Mouse (Mus musculus) embryonic facial prominence, embryonic 11.5 days (tissue): Measurements from ENCODE around the gene Tprn. TPM values are rescaled to one million over a fixed set of nuclear protein-coding genes. Genes with fewer than 3 reads are reported as not detected.

ENCODE experiments used
- polyA plus RNA-seq: library from polyadenylated mRNA; unstranded; fragments of >200 nt; fragmentation: Nextera tagmentation; extraction: Ambion mirVana; gene quantifications from 2 replicates; pipeline ENCODE4 v1.2.1, GENCODE M21; 2014

Gene Tprn
- polyA plus RNA-seq, 1 experiment from 2014 or later, result 4.3 TPM

Other genes with a start within 250 kb of the Tprn start
- gene Nsmf, start 208.3 kb upstream of the Tprn start, polyA plus RNA-seq, result 29.5 and 36.2 TPM in 2 replicates
- gene Entpd8, start 182.3 kb upstream of the Tprn start, polyA plus RNA-seq, result not detected in 2 replicates
- 0.13 TPM in 1 of 2 replicates, not detected in the other for gene Noxa1, start 167.5 kb upstream of the Tprn start, polyA plus RNA-seq
- 16.8 and 17.0 TPM in 2 replicates for gene Nrarp, start 81.9 kb upstream of the Tprn start, polyA plus RNA-seq
- gene Tor4a, start 65.7 kb upstream of the Tprn start, polyA plus RNA-seq, result 1.9 and 2.6 TPM in 2 replicates
- gene Nelfb, start 51.1 kb upstream of the Tprn start, polyA plus RNA-seq, result 90.5 and 92.2 TPM in 2 replicates
- gene Stpg3, start 48.0 kb upstream of the Tprn start, polyA plus RNA-seq, result not detected in 2 replicates
- gene Fam166a, start 43.9 kb upstream of the Tprn start, polyA plus RNA-seq, result 1.4 TPM in 1 of 2 replicates, not detected in the other
- 456 and 490 TPM in 2 replicates for gene Tubb4b, start 37.9 kb upstream of the Tprn start, polyA plus RNA-seq
- gene Slc34a3, start 28.3 kb upstream of the Tprn start, polyA plus RNA-seq, result not detected in 2 replicates
- gene Rnf224, start 25.8 kb upstream of the Tprn start, polyA plus RNA-seq, result not detected in 2 replicates
- 7.4 and 10.4 TPM in 2 replicates for gene Rnf208, start 20.4 kb upstream of the Tprn start, polyA plus RNA-seq
- gene Cysrt1, start 20.2 kb upstream of the Tprn start, polyA plus RNA-seq, result 0.50 TPM in 1 of 2 replicates, not detected in the other
- 3.3 and 4.2 TPM in 2 replicates for gene AL732309.1, start 15.8 kb upstream of the Tprn start, polyA plus RNA-seq
- 12.8 and 13.3 TPM in 2 replicates for gene Tmem203, start 7.2 kb upstream of the Tprn start, polyA plus RNA-seq
- gene Ssna1, start 9.8 kb downstream of the Tprn start, polyA plus RNA-seq, result 253 and 254 TPM in 2 replicates
- gene Anapc2, start 9.9 kb downstream of the Tprn start, polyA plus RNA-seq, result 111 and 113 TPM in 2 replicates
- gene Tmem210, start 25.5 kb downstream of the Tprn start, polyA plus RNA-seq, result not detected in 2 replicates
- gene Lrrc26, start 27.3 kb downstream of the Tprn start, polyA plus RNA-seq, result not detected in 2 replicates
- 1.6 TPM in 2 replicates for gene Grin1, start 56.6 kb downstream of the Tprn start, polyA plus RNA-seq
- 87.2 and 92.7 TPM in 2 replicates for gene Man1b1, start 69.7 kb downstream of the Tprn start, polyA plus RNA-seq
- 18.2 and 19.1 TPM in 2 replicates for gene Dpp7, start 93.7 kb downstream of the Tprn start, polyA plus RNA-seq
- gene Uap1l1, start 103.1 kb downstream of the Tprn start, polyA plus RNA-seq, result 5.2 and 8.9 TPM in 2 replicates
- 39.1 and 43.2 TPM in 2 replicates for gene Sapcd2, start 109.7 kb downstream of the Tprn start, polyA plus RNA-seq
- 0.10 and 0.28 TPM in 2 replicates for gene Entpd2, start 133.3 kb downstream of the Tprn start, polyA plus RNA-seq
- 26.8 and 38.0 TPM in 2 replicates for gene Npdc1, start 136.7 kb downstream of the Tprn start, polyA plus RNA-seq
- gene Fut7, start 160.6 kb downstream of the Tprn start, polyA plus RNA-seq, result not detected in 2 replicates
- 2.2 TPM in 2 replicates for gene Abca2, start 166.1 kb downstream of the Tprn start, polyA plus RNA-seq
- 0.71 TPM in 1 of 2 replicates, not detected in the other for gene Clic3, start 194.2 kb downstream of the Tprn start, polyA plus RNA-seq
- gene Paxx, start 198.5 kb downstream of the Tprn start, polyA plus RNA-seq, result 12.4 and 14.3 TPM in 2 replicates
- gene Ptgds, start 207.4 kb downstream of the Tprn start, polyA plus RNA-seq, result 0.26 and 0.28 TPM in 2 replicates
- not detected in 2 replicates for gene Lcn12, start 231.3 kb downstream of the Tprn start, polyA plus RNA-seq
- 51.1 and 56.4 TPM in 2 replicates for gene Fbxw5, start 238.1 kb downstream of the Tprn start, polyA plus RNA-seq
- 3.8 and 4.3 TPM in 2 replicates for gene C8g, start 239.1 kb downstream of the Tprn start, polyA plus RNA-seq